Mouse (Mus musculus): ENCODE results near the gene Lrp8. TPM values are rescaled to one million over a fixed set of nuclear protein-coding genes. Genes with fewer than 3 reads are reported as not detected.

Lrp8 gene
- total RNA-seq, 2 experiments from 2014 or later = 0.99 to 1.7 TPM

- no peak for DNase-seq
Measured at GRCm38 (mm10) chr4:107921952-107922351, 119.9 kb downstream of the Lrp8 start.

- DNase-seq = peak; percentile 96
Measured at GRCm38 (mm10) chr4:107923145-107923802, 121.2 kb downstream of the Lrp8 start, which contains the start of gene Cpt2. Gene Cpt2 (minus strand): TSS chr4:107923610.

DNA sequence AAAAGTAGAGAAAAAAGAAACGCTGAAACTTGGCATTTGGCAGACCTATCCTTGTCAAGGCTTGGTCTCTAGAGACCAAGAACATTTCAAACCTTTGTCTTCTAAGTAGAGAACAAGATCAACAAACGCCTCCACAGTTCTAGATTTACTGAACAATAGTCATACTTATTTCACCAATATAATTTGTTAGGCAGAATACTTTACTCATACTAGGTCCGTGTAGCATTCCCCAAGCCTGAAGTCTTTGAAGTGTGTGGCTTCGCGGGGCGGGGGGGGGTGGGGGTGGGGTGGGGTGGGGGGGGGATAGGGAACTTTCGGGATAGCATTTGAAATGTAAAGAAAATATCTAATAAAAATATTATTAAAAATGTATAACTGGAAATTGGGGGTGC, 121.7 kb downstream of the Lrp8 start:
- no peak for DNase-seq

Other genes starting within 250 kb of the Lrp8 start
- not detected for gene Dmrtb1, start 118.0 kb upstream of the Lrp8 start, total RNA-seq (2021)
- gene Magoh, start 77.5 kb downstream of the Lrp8 start, total RNA-seq (2021) = 10 to 100 TPM; 38.6 to 41.3 TPM
- 10 to 100 TPM; 57.6 to 65.4 TPM for gene 0610037L13Rik, start 87.6 kb downstream of the Lrp8 start, total RNA-seq (2021)
- 10 to 100 TPM; 45.4 to 46.0 TPM for gene Cpt2, start 121.3 kb downstream of the Lrp8 start, total RNA-seq (2021)
- not detected for gene Slc1a7, start 166.1 kb downstream of the Lrp8 start, total RNA-seq (2021)

Data from gastrocnemius, postnatal 10 days (tissue).